Mouse (Mus musculus) B cell, adult (primary cell): ENCODE measurements around the gene Mapkapk3. TPM values are rescaled to one million over a fixed set of nuclear protein-coding genes. Genes with fewer than 3 reads are reported as not detected.

Experiments
- total RNA-seq: library from RNA; stranded (reverse); gene quantifications from 4 replicates; pipeline ENCODE4 v1.2.4, GENCODE M21; 2023; ENCODE audit not compliant: inconsistent age

The Mapkapk3 gene
- 25.6 to 32.2 TPM (median 27.0 TPM) in 4 replicates for total RNA-seq

GRCm38 (mm10) chr9:107289211-107290076 is at the start of gene Mapkapk3:
Mapkapk3 (minus strand) TSS chr9:107289877.

DNA sequence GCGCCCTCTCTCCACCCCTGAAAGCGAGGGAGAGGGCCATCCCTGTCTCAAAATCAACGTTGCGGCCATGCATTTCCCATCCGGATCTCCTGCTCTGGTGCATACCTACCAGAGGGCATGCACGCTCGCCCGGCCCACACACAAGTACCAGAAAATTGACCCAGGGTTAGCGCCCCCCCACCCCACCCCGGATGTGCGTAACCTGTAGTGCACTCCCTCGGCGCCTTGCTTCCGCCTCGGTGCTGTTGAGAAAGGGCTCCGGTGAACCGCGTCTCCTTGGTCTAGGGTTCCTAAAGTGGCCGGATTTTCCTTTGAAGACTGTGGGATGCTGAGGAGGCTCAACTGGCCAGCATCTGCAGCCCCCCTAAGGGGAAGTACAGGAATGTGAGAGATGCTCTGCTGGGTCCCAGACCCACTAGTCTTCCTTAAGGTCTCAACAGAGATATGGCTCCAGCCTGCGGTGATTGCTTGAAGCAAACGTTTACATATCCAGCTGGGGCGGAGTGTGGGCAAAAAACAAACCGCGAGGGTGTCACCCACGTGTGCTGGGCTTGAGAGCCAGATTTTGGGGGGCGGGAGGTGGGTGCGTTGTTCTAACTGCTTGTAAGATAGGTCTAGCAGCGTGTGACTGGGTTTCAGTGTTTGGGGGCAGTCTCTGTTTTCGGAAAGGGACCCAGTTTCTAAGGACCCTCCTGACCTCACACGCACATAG is 48.7 kb upstream of the Mapkapk3 start, which contains the start of gene Hemk1:
TSS of gene Hemk1 (minus strand) at position 179 of the 712 bp plus-strand sequence.

GRCm38 (mm10) chr9:107296016-107296040 is 6.2 kb upstream of the Mapkapk3 start, which contains the start of gene Cish:
Cish (plus strand) TSS chr9:107296026.

GRCm38 (mm10) chr9:107231539-107232139 is 58.0 kb downstream of the Mapkapk3 start, which contains the start of gene Dock3:
Dock3 (minus strand) TSS chr9:107231909.

Other genes with a start within 250 kb of the Mapkapk3 start
- not detected in 4 replicates for gene Dock3, start 58.0 kb downstream of the Mapkapk3 start, total RNA-seq
- 0.38 to 1.1 TPM (median 0.86 TPM) in 4 replicates for gene Cish, start 6.1 kb upstream of the Mapkapk3 start, total RNA-seq
- 10.3 to 13.4 TPM (median 11.9 TPM) in 4 replicates for gene Hemk1, start 48.5 kb upstream of the Mapkapk3 start, total RNA-seq
- gene 6430571L13Rik, start 50.7 kb upstream of the Mapkapk3 start, total RNA-seq = 0.26 to 2.1 TPM (median 1.0 TPM) in 4 replicates
- gene Cacna2d2, start 109.7 kb upstream of the Mapkapk3 start, total RNA-seq = 0.48 to 2.7 TPM (median 0.81 TPM) in 4 replicates
- gene Tmem115, start 244.1 kb upstream of the Mapkapk3 start, total RNA-seq = 22.8 to 26.5 TPM (median 26.1 TPM) in 4 replicates